Mouse (Mus musculus) myocyte (in vitro differentiated cells): ENCODE data around the gene Slc12a5. TPM values are rescaled to one million over a fixed set of nuclear protein-coding genes. Genes with fewer than 3 reads are reported as not detected.

ENCODE experiments used
- H3K27me3 ChIP-seq: one replicate; pipeline ENCODE4 v1.6.1; 2011; ENCODE audit not compliant: control insufficient read depth, insufficient read depth, insufficient read length
- H3K36me3 ChIP-seq: one replicate; pipeline ENCODE4 v1.6.1; 2011; ENCODE audit not compliant: control insufficient read depth, insufficient read depth
- H3K4me2 ChIP-seq: one replicate; pipeline ENCODE4 v1.6.1; 2011; ENCODE audit warnings: low read depth, control low read depth
- H3K4me3 ChIP-seq: one replicate; pipeline ENCODE4 v1.5.1; 2011; ENCODE audit warnings: mild to moderate bottlenecking, control low read depth, moderate library complexity
- H3K79me2 ChIP-seq: one replicate; pipeline ENCODE4 v1.6.1; 2011; ENCODE audit not compliant: control insufficient read depth, insufficient read depth
- H3ac ChIP-seq: one replicate; pipeline ENCODE4 v1.6.1; 2011; ENCODE audit not compliant: control insufficient read depth, insufficient read length
- CEBPB ChIP-seq: IDR thresholded peaks from 2 replicates; pipeline ENCODE4 v1.6.1; 2011; ENCODE audit warnings: mild to moderate bottlenecking, moderate library complexity; ENCODE audit not compliant: poor library complexity, insufficient read depth, severe bottlenecking
- E2F4 ChIP-seq: IDR thresholded peaks from one replicate; pipeline ENCODE4 v1.6.1; 2011; ENCODE audit warnings: mild to moderate bottlenecking, control low read depth, moderate library complexity; ENCODE audit not compliant: insufficient read depth
- MAX ChIP-seq: IDR thresholded peaks from one replicate; pipeline ENCODE4 v1.6.1; 2011; ENCODE audit warnings: low read depth, mild to moderate bottlenecking, control low read depth
- MYOD1 ChIP-seq, 3 experiments: IDR thresholded peaks; one replicate each; pipeline ENCODE4 v1.6.1; 2011; ENCODE audit warnings: control low read depth in 2 of 3, low read depth in 2 of 3, mild to moderate bottlenecking in 2 of 3, moderate library complexity in 1 of 3; ENCODE audit not compliant: insufficient read length in 2 of 3, control insufficient read depth in 1 of 3
- MYOG ChIP-seq, 3 experiments: IDR thresholded peaks; one replicate each; pipeline ENCODE4 v1.6.1; 2011; ENCODE audit warnings: control low read depth in 2 of 3, low read depth in 2 of 3, mild to moderate bottlenecking in 2 of 3; ENCODE audit not compliant: insufficient read length in 2 of 3, control insufficient read depth in 1 of 3, insufficient read depth in 1 of 3
- POLR2A ChIP-seq: IDR thresholded peaks from one replicate; pipeline ENCODE4 v1.6.1; 2011; ENCODE audit warnings: low read depth, mild to moderate bottlenecking, control low read depth, moderate library complexity; ENCODE audit not compliant: insufficient read length
- POLR2AphosphoS2 ChIP-seq: IDR thresholded peaks from one replicate; pipeline ENCODE4 v1.6.1; 2011; ENCODE audit warnings: low read depth, control low read depth; ENCODE audit not compliant: insufficient read length
- REST ChIP-seq: IDR thresholded peaks from one replicate; pipeline ENCODE4 v1.6.1; 2011; ENCODE audit warnings: mild to moderate bottlenecking, control low read depth, moderate library complexity; ENCODE audit not compliant: insufficient read depth, insufficient read length
- SRF ChIP-seq: IDR thresholded peaks from one replicate; pipeline ENCODE4 v1.6.1; 2011; ENCODE audit warnings: low read depth; ENCODE audit not compliant: control insufficient read depth, insufficient read length
- TCF12 ChIP-seq: IDR thresholded peaks from one replicate; pipeline ENCODE4 v1.6.1; 2011; ENCODE audit warnings: mild to moderate bottlenecking, control low read depth; ENCODE audit not compliant: poor library complexity, insufficient read depth, severe bottlenecking
- TCF3 ChIP-seq: IDR thresholded peaks from one replicate; pipeline ENCODE4 v1.6.1; 2011; ENCODE audit warnings: low read depth, control low read depth; ENCODE audit not compliant: insufficient read length
- USF1 ChIP-seq: IDR thresholded peaks from one replicate; pipeline ENCODE4 v1.6.1; 2011; ENCODE audit warnings: low read depth, mild to moderate bottlenecking, control low read depth, moderate library complexity
- polyA plus RNA-seq: library from polyadenylated mRNA; unstranded; fragments of >200 nt; fragmentation: generic; extraction: Trizol; gene quantifications from one replicate; pipeline ENCODE4 v1.2.1, GENCODE M21; 2012; ENCODE audit warnings: missing spikeins

The Slc12a5 gene
- polyA plus RNA-seq, 1 experiment: 0.52 TPM

DNA sequence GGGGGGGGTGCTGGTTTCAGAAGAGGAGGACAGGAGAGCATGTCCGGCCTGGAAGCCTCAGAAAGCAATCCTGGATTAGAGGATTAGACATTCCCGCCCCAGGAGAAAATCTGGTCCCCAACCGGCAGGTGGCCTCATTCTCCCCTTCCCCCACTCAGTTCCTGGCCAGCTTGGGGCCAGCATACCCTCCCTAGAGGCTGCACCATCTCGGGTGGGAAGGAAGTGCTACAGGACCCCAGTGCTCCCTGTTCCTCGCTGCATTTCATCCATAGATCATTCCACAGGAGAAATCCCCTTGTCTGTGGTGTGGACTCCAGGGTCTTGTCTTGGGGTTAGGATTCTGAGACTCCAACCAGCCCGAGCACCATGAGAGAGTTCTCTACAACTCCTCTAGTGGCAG is 6.6 kb downstream of the Slc12a5 start:
- no peak overlapping the region for H3K4me3 ChIP-seq
- no peak overlapping the region for H3K4me2 ChIP-seq
- no peaks in the 10 kb centered on the region for H3K79me2 ChIP-seq
- no peak for TF ChIP-seq SRF
- TF ChIP-seq MAX: no peak
- TF ChIP-seq MYOG (IDR thresholded peaks at IDR 0.05; ENCODE audit: control insufficient read depth in 1 of 3, insufficient read depth in 1 of 3, insufficient read length in 2 of 3, low read depth in 2 of 3): no peak
- TF ChIP-seq MYOD1 (IDR thresholded peaks at IDR 0.05; ENCODE audit: control insufficient read depth in 1 of 3, insufficient read length in 2 of 3, low read depth in 2 of 3): no peak
- no peak for TF ChIP-seq TCF3
- no peak for TF ChIP-seq USF1
- no peak for TF ChIP-seq POLR2AphosphoS2
- no peak for TF ChIP-seq CEBPB
- TF ChIP-seq POLR2A: no peak
- TF ChIP-seq E2F4: no peak
- TF ChIP-seq TCF12: no peak
- no peak for TF ChIP-seq REST
- no peak overlapping the region for H3ac ChIP-seq
- H3K27me3 ChIP-seq: peaks cover 55% of the 10 kb centered on the region
- no peaks in the 10 kb centered on the region for H3K36me3 ChIP-seq

DNA sequence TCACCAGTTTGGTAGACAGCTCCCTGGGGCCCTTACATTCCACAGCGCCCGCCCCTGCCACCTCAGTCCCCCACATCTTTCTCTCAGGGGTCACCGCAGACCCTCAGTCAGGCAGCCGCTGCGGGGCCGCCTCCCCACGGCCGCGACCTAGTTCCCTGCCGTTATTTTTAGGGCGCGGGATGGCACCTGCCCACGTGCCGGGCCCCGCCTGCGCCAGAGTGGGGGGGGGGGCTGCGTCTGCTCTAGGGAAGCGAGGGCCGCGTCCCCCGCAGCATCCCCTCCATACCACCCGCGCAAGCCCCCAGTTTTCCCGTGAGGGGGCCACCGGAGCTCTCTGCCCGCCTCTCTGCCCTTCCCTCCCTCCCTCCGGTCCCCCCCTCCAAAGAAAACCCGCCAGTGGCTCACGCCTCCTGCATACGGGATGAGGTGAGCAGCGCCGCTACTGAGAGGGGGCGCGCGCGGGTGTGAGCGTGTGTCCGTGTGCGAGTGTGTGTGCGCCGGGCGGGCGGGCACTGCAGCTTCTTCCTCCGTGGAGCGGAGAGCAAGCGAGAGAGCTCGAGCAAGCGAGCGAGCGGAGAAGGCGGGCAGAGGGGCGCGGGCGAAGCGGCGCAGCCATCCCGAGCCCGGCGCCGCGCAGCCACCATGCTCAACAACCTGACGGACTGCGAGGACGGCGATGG is 7.3 kb downstream of the Slc12a5 start:
- H3K27me3 ChIP-seq: peaks cover 53% of the 10 kb centered on the region

DNA sequence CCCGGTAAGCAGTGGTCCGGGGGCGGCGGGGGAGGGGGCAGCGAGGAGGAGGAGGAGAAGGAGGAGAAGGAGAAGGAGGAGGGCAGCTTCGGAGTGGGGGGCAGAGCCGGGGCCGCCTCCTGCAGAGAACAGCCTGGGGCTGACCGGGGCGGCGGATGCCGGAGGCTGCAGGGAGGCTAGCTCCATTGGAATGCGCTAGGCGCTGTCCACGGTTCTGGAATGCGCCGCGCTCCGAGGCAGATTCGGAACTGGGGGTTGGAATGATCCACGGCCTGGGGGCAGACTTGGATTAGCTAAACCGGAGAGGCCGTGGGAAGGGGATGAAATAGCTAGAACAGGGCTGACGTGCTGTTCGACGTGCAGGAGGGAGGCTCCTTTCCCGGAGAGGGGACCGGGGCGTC is 7.8 kb downstream of the Slc12a5 start:
- H3K4me3 ChIP-seq: no peak overlapping the region
- no peak overlapping the region for H3K4me2 ChIP-seq
- H3K79me2 ChIP-seq: no peaks in the 10 kb centered on the region
- no peak overlapping the region for H3ac ChIP-seq
- H3K27me3 ChIP-seq: peaks cover 51% of the 10 kb centered on the region
- H3K36me3 ChIP-seq: no peaks in the 10 kb centered on the region
- peak; percentile 95 for TF ChIP-seq REST
- TF ChIP-seq SRF: no peak
- TF ChIP-seq POLR2AphosphoS2: no peak
- TF ChIP-seq MYOG (IDR thresholded peaks at IDR 0.05; ENCODE audit: control insufficient read depth in 1 of 3, insufficient read depth in 1 of 3, insufficient read length in 2 of 3, low read depth in 2 of 3): no peak
- no peak for TF ChIP-seq CEBPB

More for the DNA sequence above, 7.3 kb downstream of the Slc12a5 start:
- Histone ChIP-seq H3K36me3 (no peaks in the 10 kb centered on the region), H3ac (no peak overlapping the region), H3K4me3 (no peak overlapping the region), H3K79me2 (no peaks in the 10 kb centered on the region), H3K4me2 (no peak overlapping the region)
- TF ChIP-seq MYOD1 (IDR thresholded peaks at IDR 0.05; ENCODE audit: control insufficient read depth in 1 of 3, insufficient read length in 2 of 3, low read depth in 2 of 3) (no peak), USF1 (no peak)

DNA sequence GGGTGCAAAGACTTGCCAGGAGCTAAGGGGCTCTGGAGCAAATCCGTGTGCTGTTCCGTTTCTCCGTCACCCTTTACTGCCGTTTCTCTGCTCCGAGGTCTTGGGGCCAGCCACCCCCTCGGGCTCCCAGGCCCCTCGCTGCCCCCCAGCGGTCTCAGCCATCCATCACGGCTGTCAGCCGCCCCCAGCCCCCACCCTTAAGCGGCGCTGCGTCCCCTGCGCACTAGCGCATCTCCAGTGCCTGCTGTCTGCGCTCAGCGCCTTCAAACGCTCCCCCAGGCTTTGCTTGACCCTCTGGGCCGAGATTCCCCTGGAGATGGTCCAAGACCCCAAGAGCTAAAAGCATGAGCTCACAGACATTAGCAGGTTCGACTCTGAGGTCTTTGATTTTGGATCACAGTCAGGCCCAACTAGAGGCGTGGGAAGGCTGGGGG is 8.8 kb downstream of the Slc12a5 start:
- Histone ChIP-seq H3K36me3 (no peaks in the 10 kb centered on the region), H3K79me2 (no peaks in the 10 kb centered on the region), H3K4me3 (no peak overlapping the region), H3ac (no peak overlapping the region), H3K4me2 (no peak overlapping the region), H3K27me3 (peaks cover 57% of the 10 kb centered on the region)
- TF ChIP-seq MYOG (IDR thresholded peaks at IDR 0.05; ENCODE audit: control insufficient read depth in 1 of 3, insufficient read depth in 1 of 3, insufficient read length in 2 of 3, low read depth in 2 of 3) (no peak), SRF (no peak), TCF3 (no peak), E2F4 (no peak), TCF12 (no peak), POLR2AphosphoS2 (no peak), USF1 (no peak), POLR2A (no peak), MYOD1 (IDR thresholded peaks at IDR 0.05; ENCODE audit: control insufficient read depth in 1 of 3, insufficient read length in 2 of 3, low read depth in 2 of 3) (no peak), REST (no peak), MAX (no peak), CEBPB (no peak)

DNA sequence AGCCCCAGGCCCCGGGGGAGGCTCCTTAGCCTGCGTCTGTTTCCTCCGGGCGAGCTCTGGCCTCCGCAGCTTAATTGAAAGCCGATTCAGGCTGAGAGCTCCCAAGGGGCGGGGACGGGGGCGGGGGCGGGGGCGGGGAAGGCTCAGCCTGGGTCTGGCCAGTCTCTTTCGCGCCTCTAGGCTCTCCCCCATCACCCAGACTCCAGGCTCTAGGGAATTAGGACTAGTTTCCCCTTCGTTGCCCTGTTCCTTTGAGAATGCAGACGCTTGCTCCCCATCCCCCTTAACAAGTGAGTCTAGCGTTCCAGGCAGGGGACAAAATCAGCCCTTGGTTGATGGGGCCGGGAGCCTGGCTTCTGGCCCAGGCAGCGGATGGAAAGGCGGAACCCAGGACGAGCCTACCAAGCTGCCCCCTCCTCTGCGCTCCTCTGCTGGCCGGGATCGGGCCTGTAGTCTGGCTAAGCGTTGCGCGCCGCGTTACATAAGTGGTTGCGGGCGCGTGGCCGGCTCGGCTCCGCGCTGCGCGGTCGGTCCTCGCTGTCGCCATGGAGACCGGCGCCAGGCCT is 10.1 kb downstream of the Slc12a5 start:
- peaks cover 59% of the 10 kb centered on the region for H3K27me3 ChIP-seq
- TF ChIP-seq MYOG (IDR thresholded peaks at IDR 0.05; ENCODE audit: control insufficient read depth in 1 of 3, insufficient read depth in 1 of 3, insufficient read length in 2 of 3, low read depth in 2 of 3) (no peak), MYOD1 (IDR thresholded peaks at IDR 0.05; ENCODE audit: control insufficient read depth in 1 of 3, insufficient read length in 2 of 3, low read depth in 2 of 3) (no peak), CEBPB (no peak), REST (no peak), MAX (no peak), SRF (no peak)
- H3ac ChIP-seq: no peak overlapping the region
- H3K79me2 ChIP-seq: no peaks in the 10 kb centered on the region
- H3K4me3 ChIP-seq: no peak overlapping the region
- no peak overlapping the region for H3K4me2 ChIP-seq
- H3K36me3 ChIP-seq: no peaks in the 10 kb centered on the region
